10 mouse cellular contexts compared by ENCODE assay signal in the genomic region with DNA sequence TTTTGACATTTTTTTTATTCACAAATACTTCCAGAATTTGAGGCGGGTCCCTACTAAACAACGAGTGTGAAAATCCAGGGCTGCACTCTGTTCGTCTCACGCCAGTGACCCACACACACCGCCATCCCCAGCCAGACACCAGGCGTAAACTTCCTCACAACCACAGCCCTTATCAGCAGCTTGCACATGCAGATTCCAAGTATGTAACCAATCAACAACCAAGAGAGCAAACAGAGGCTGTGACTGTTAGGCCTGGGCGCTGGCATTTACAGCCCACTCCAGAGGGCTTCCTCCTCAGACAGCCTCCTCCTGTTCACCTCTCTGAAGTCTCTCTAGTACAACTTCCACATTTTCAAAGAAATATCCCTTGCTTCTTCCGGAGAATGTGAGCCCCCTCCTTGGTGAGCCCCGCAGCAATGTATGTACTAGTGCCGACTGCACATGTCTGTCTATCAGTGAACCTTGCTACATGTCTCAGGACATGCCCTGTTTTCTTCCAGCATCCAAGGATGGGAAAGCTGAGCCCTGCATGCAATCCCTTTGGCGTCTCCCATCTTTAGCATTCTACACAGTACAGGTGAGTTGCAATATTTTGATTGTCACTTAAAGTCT. TPM values are rescaled to one million over a fixed set of nuclear protein-coding genes. Genes with fewer than 3 reads are reported as not detected.
A peak's percentile ranks its signal among the peaks of the same experiment; 100 is the strongest.
DNase-seq lines count a peak whose midpoint lies in the region; ATAC-seq and TF ChIP-seq lines count a peak whose summit lies in the region.
"Had no signal": no experiment of that assay in that cellular context is flagged by ENCODE, and none has a peak within 500 bp of the region (broad histone marks: within the 10 kb centered on the region; RNA-seq: fewer than 3 reads in every experiment).

No protein-coding gene starts in this region.

- ATAC-seq in hematopoietic stem cell, adult 5-6 weeks (replicated peaks in 1 of 2; ENCODE audit: insufficient read depth in 1 of 2, low FRiP score in 2 of 2, low TSS enrichment in 1 of 2, low read depth in 1 of 2, poor library complexity in 2 of 2, severe bottlenecking in 2 of 2), result peak; percentile 91 to 92

- DNase-seq in heart, adult 11 months, result peak; percentile 82
- no peak for DNase-seq in heart, postnatal 4 days
- peak; percentile 93 for DNase-seq in MEL (ENCODE audit: low read depth, low spot score)
- peak; percentile 13 for DNase-seq in lung, postnatal 25 days (ENCODE audit: low spot score)
- DNase-seq in cerebellum, postnatal 10 days, result no peak
- no peak for DNase-seq in thymus, postnatal 25 days
- no peak for DNase-seq in kidney, postnatal 4 days

- H3K27me3 ChIP-seq in MEL (ENCODE audit: control insufficient read depth in 1 of 2, insufficient read depth in 2 of 2, low read length in 2 of 2), result no peaks in the 10 kb centered on the region; a peak in 3 of 4 replicates

- no peak for TF ChIP-seq RAD21 in MEL (IDR thresholded peaks at IDR 0.05; ENCODE audit: low read depth, low read length)

- H3K36me3 ChIP-seq in MEL (ENCODE audit: control insufficient read depth in 1 of 2, insufficient read depth in 2 of 2, low read length in 2 of 2), result peaks cover 0 to 8% of the 10 kb centered on the region in 2 experiments; a peak in 2 of 4 replicates
- H3K36me3 ChIP-seq: embryonic facial prominence, embryonic 12.5 days; midbrain, embryonic 12.5 days had no signal

- 0 out of 4 replicates have a peak overlapping the region, but pooled peaks of 1 of the 2 experiments have one; percentile 6 for H3K4me3 ChIP-seq in MEL (ENCODE audit: control insufficient read depth in 1 of 2, insufficient read depth in 1 of 2, low read depth in 2 of 2, low read length in 2 of 2)

- TF ChIP-seq EP300 in MEL (IDR thresholded peaks at IDR 0.05; ENCODE audit: low read depth in 1 of 2, low read length in 2 of 2), result peak; percentile 77 to 91

- 0 out of 2 replicates have a peak overlapping the region, but pooled peaks have one; percentile 11 for H3K9ac ChIP-seq in MEL (ENCODE audit: control insufficient read depth, low read depth, low read length, poor library complexity, severe bottlenecking)
- H3K9ac ChIP-seq: embryonic facial prominence, embryonic 12.5 days had no signal

- H3K4me1 ChIP-seq in MEL (ENCODE audit: control insufficient read depth in 1 of 2, insufficient read depth in 2 of 2, low read length in 2 of 2), result peaks cover 0 to 10% of the 10 kb centered on the region in 2 experiments; a peak in 2 of 4 replicates

- H3K27ac ChIP-seq in MEL (ENCODE audit: control insufficient read depth, low read depth, low read length), result peak overlapping the region; percentile 33; the same call in 1 of the 2 replicates
- H3K27ac ChIP-seq: embryonic facial prominence, embryonic 12.5 days; midbrain, embryonic 12.5 days had no signal

- TF ChIP-seq POLR2A in MEL (IDR thresholded peaks at IDR 0.05; ENCODE audit: control insufficient read depth in 1 of 2, insufficient read depth in 1 of 2, low read depth in 1 of 2, low read length in 2 of 2, poor library complexity in 1 of 2), result no peak

- H3K79me2 ChIP-seq in MEL (ENCODE audit: control insufficient read depth, insufficient read depth, low read length, poor library complexity), result no peaks in the 10 kb centered on the region

- no peak for TF ChIP-seq CTCF in MEL (IDR thresholded peaks at IDR 0.05 in 2 of 3, conservative IDR thresholded peaks at IDR 0.05 in 1 of 3; ENCODE audit: control insufficient read depth in 1 of 3, insufficient read depth in 1 of 3, low read depth in 2 of 3, low read length in 3 of 3, poor library complexity in 1 of 3, severe bottlenecking in 1 of 3)

- H3K9me3 ChIP-seq in MEL (replicated peaks; ENCODE audit: insufficient read depth, low read length), result no peaks in the 10 kb centered on the region
- H3K9me3 ChIP-seq: embryonic facial prominence, embryonic 12.5 days; midbrain, embryonic 12.5 days had no signal

TF ChIP-seq in MEL, 35 proteins besides CTCF, POLR2A, EP300 and RAD21:
- no peak for TF ChIP-seq MYB (IDR thresholded peaks at IDR 0.05; ENCODE audit: low read depth, low read length)
- TF ChIP-seq UBTF (IDR thresholded peaks at IDR 0.05; ENCODE audit: borderline replicate concordance, insufficient read depth, low read depth, low read length), result no peak
- no peak for TF ChIP-seq ZMIZ1 (IDR thresholded peaks at IDR 0.05; ENCODE audit: low read depth, low read length)
- TF ChIP-seq HCFC1 (IDR thresholded peaks at IDR 0.05; ENCODE audit: low read depth, low read length), result no peak
- TF ChIP-seq ZNF384 (IDR thresholded peaks at IDR 0.05; ENCODE audit: low read depth, low read length), result no peak
- 0 out of 2 replicates have a peak, but pooled peaks have one; percentile 14 for TF ChIP-seq SMC3 (IDR thresholded peaks at IDR 0.05; ENCODE audit: low read depth, low read length)
- TF ChIP-seq MXI1 (IDR thresholded peaks at IDR 0.05; ENCODE audit: low read depth, low read length), result 0 out of 2 replicates have a peak, but pooled peaks have one; percentile 33
- TF ChIP-seq USF2 (IDR thresholded peaks at IDR 0.05; ENCODE audit: borderline replicate concordance in 1 of 2, insufficient read depth in 1 of 2, low read depth in 1 of 2, low read length in 2 of 2), result no peak
- no peak for TF ChIP-seq CHD1 (IDR thresholded peaks at IDR 0.05; ENCODE audit: low read depth, low read length)
- TF ChIP-seq KAT2A (conservative IDR thresholded peaks at IDR 0.05; ENCODE audit: low read depth, low read length), result no peak
- TF ChIP-seq NRF1 (IDR thresholded peaks at IDR 0.05; ENCODE audit: insufficient read depth, low read depth, low read length, poor library complexity, severe bottlenecking), result no peak
- TF ChIP-seq NELFE (IDR thresholded peaks at IDR 0.05; ENCODE audit: low read depth, low read length), result no peak
- 0 out of 2 replicates have a peak, but pooled peaks have one; percentile 20 for TF ChIP-seq ELF1 (IDR thresholded peaks at IDR 0.05; ENCODE audit: low read depth, low read length)
- peak; percentile 71; the same call in 1 of the 2 replicates for TF ChIP-seq TBP (IDR thresholded peaks at IDR 0.05; ENCODE audit: low read depth, low read length)
- no peak for TF ChIP-seq CHD2 (IDR thresholded peaks at IDR 0.05; ENCODE audit: low read length)
- peak; percentile 72 for TF ChIP-seq RCOR1 (IDR thresholded peaks at IDR 0.05; ENCODE audit: low read depth, low read length)
- peak; percentile 62; the same call in 1 of the 2 replicates for TF ChIP-seq MAZ (IDR thresholded peaks at IDR 0.05; ENCODE audit: low read depth, low read length)
- TF ChIP-seq MAX (IDR thresholded peaks at IDR 0.05; ENCODE audit: low read length), result peak; percentile 58
- no peak for TF ChIP-seq E2F4 (IDR thresholded peaks at IDR 0.05; ENCODE audit: borderline replicate concordance, low read depth, low read length)
- peak; percentile 88 for TF ChIP-seq TAL1 (IDR thresholded peaks at IDR 0.05; ENCODE audit: low read length)
- TF ChIP-seq SIN3A (IDR thresholded peaks at IDR 0.05; ENCODE audit: low read length), result peak; percentile 49
- no peak for TF ChIP-seq GABPA (IDR thresholded peaks at IDR 0.05; ENCODE audit: low read depth, low read length)
- no peak for TF ChIP-seq MAFK (IDR thresholded peaks at IDR 0.05; ENCODE audit: borderline replicate concordance, low read depth, low read length)
- no peak for TF ChIP-seq MYC (IDR thresholded peaks at IDR 0.05; ENCODE audit: low read depth, low read length)
- TF ChIP-seq GATA1 (IDR thresholded peaks at IDR 0.05; ENCODE audit: low read depth, low read length), result peak; percentile 93
- peak; percentile 82 for TF ChIP-seq BHLHE40 (IDR thresholded peaks at IDR 0.05; ENCODE audit: borderline replicate concordance, low read depth, low read length)
- TF ChIP-seq POLR2AphosphoS2 (IDR thresholded peaks at IDR 0.05; ENCODE audit: low read length), result no peak
- no peak for TF ChIP-seq MEF2A (IDR thresholded peaks at IDR 0.05; ENCODE audit: extremely low read depth, insufficient replicate concordance, low read depth, low read length, poor library complexity, severe bottlenecking)
- TF ChIP-seq TCF12 (IDR thresholded peaks at IDR 0.05; ENCODE audit: low read depth, low read length), result peak; percentile 89
- no peak for TF ChIP-seq ZC3H11A (IDR thresholded peaks at IDR 0.05; ENCODE audit: low read depth, low read length)
- no peak for TF ChIP-seq POLR2AphosphoS5 (IDR thresholded peaks at IDR 0.05; ENCODE audit: borderline replicate concordance, low read depth, low read length)
- no peak for TF ChIP-seq USF1 (IDR thresholded peaks at IDR 0.05; ENCODE audit: low read depth, low read length)
- peak; percentile 38; the same call in 1 of the 2 replicates for TF ChIP-seq ETS1 (IDR thresholded peaks at IDR 0.05; ENCODE audit: low read depth, low read length)
- TF ChIP-seq JUND (IDR thresholded peaks at IDR 0.05; ENCODE audit: low read depth, low read length), result no peak
- no peak for TF ChIP-seq ZKSCAN1 (IDR thresholded peaks at IDR 0.05; ENCODE audit: low read depth, low read length)

RNA-seq across cellular contexts. Expression of a gene that starts 2.5 kb away (rescaled TPM):
- total RNA-seq in heart, postnatal 4 days (2021), result under 1 TPM in 1 of 2 experiments, not detected in 1; 0.05 TPM
- total RNA-seq in MEL (2012; rRNA removed), result not detected in 2 replicates
- polyA plus RNA-seq in MEL (2012; ENCODE audit: insufficient read depth in 1 of 2, insufficient read length in 2 of 2, low read depth in 1 of 2, low replicate concordance in 2 of 2, missing spikeins in 1 of 2), result not detected
- not detected in 2 replicates for total RNA-seq in hematopoietic stem cell, adult 5-6 weeks (2017)

Comparison
In these comparisons a context has a peak if more than half of its experiments do, and no peak if none do; other contexts are left out.
1. DNase-seq: peak in heart, adult 11 months (single experiment), MEL (single experiment) and lung, postnatal 25 days (single experiment); none in heart, postnatal 4 days (single experiment), cerebellum, postnatal 10 days (0 of 2), thymus, postnatal 25 days (single experiment) and kidney, postnatal 4 days (0 of 2).